Mouse (Mus musculus) fibroblast of lung, adult 2 months (primary cell): ENCODE measurements at regions not wholly inside any gene's neighbourhood (a gene's known extent, or its start where the extent isn't known, plus 50 kb on each side); places are given as distances from the start of the nearest gene placed in this dataset.

Experiments
- DNase-seq: peaks from one replicate; pipeline ENCODE4 v3.0.0-alpha.2; 2011; ENCODE audit warnings: low read depth

DNA sequence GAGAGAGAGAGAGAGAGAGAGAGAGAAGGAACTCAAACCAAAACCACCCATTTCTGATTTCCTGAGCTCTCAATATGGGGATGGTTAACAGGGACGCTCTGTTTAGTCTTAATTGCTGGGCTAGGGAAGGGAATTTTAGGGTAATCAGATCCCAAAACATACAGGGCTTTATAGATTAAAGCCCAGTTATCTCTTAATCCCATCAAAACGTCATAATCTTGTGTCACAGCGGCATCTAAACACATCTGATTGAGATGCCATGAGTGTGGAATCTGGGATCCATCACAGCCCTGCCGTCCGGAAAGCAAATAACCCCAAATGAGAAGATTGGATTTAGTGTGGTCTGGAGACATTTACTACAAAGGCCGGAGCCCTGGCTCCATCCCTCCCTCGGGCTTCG is 527.1 kb upstream of the Tbx3 start:
- DNase-seq, result no peak

DNA sequence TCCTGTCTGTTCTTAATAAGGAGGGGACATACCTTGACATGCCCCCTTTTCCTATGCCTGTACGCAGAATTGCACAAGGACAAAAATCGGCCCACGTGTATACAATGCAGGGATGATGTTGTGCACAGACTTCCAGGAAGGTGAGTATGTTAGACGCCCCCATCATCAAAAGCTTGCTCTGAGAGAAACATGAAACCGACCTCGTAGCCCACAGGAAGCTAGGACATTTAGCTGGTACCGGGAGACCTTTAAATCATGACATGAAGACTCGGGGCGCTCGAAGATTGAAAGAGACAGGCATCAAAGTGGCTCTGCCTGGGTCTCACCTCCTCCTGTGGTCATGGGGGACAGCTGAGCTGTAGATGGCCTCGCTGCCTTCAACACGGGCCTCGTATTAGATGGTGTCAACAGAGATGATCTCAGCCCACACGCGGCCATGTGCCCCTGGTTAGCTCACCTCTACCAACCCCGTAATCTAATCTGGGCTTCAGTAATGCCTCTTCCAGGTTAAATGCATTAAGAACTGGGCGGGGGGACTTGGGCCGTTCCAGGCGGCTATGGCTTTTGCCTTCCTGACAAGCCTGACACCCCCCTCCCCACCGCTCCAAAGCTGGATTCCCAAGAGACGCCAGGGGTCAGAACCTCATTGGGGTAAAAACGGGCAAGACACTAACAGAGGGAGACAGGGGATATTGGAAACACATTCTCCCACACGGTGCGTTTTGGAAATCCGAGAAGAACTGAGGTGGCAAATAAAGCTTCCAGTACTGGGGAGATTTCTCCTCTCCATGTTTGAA is 520.9 kb upstream of the Tbx3 start:
- DNase-seq, result no peak

DNA sequence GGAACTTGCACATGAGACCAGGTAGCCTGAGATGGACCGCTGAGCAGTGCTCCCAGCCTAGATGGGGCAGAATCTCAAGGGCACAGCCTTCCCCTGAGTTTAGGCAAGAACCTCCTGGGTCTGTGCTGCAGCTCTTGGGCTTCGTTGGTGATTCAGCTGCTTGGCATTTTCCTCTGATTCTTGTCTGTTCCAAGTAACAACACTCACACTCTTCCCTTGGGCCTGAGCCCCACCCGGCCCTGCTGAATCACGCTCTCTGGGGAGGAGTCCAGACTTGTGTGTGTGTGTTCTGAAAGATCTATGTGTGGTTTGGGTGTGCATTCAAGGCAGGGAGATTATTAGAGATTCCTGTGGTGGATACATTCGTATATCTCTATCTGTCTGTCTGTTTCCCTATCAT is 517.4 kb upstream of the Tbx3 start:
- DNase-seq, result peak; percentile 79

DNA sequence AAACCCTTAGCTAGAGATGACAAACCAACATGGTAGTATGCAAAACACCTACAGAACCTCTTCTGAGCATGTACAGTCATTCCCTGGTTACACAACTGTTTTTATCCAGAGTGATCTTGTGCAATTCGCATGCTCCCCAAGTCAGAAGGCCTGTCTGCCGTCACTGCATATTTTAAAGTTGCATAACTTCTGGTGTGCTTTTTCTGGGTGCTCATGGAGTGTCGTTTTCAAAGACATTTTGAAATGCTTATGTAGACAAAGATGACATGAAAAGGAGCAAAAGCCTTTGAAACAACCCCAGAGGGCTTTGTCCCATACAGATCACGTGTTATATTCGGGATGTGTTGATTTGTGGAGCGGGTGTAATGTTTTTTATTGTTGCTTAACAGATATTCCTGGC is 513.8 kb upstream of the Tbx3 start:
- peak; percentile 72 for DNase-seq

DNA sequence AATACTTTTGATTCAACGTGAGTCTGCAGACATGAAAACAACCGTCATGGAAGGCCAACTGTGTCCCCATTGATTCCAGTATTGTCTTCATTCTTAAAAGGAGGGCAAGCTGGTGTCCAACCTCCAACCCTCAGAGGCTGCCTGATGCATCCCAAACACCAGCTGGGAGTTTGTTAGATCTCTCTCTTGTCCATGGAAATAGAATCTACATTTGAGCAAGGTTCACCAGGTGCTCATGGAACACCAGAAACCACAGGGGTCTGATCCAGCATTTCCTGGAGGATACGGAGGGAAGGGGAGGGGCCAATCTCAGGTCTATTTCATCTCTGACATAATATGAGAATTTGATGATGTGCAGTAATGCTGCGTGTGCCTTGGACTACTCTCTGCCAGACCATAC is 512.3 kb upstream of the Tbx3 start:
- DNase-seq, result no peak

DNA sequence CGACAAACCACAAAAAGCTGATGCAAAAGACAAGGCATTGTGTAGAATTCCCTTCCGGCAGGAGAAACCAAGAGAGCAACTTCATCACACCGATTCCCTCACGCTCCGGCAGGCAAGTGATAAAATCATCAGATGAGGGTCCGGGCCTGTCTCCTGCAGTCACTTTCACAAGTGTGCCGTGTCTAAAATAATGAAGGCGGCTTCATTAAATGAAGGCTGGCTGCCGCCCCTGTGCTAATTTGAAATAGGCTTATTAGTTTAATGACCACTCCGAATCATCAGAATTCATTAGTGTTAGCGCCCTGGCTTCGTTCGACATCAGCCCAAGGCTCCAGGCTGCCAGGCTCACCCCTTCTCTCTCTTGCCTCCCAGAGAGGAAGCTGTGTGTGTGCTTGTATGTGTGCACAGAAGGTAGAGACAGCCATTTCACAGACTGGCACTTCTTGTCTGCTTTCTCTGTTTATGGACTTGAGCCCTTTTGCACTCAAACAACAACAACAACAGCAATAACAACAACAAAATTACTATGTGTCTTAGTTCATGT is 508.3 kb upstream of the Tbx3 start:
- no peak for DNase-seq

DNA sequence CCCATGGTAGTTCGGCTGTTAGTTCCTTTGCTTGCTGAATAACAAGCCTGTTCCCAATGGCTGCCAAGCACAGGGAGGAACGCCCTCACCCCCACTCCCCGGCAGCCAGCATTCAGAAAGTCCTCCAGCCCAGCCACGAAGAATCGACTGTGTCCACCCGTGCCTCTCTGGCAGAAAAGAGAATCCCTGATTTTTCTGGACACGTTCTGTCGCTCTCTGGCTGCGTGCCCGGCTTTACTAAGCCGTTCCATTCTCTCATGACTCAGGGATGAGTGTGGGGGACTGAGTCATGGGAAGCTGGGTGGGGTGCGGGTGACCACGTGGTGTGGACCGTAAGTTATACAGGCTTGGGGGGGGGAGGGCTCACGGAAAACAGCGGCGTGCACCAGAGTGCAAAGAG is 502.8 kb upstream of the Tbx3 start:
- DNase-seq, result peak; percentile 95

DNA sequence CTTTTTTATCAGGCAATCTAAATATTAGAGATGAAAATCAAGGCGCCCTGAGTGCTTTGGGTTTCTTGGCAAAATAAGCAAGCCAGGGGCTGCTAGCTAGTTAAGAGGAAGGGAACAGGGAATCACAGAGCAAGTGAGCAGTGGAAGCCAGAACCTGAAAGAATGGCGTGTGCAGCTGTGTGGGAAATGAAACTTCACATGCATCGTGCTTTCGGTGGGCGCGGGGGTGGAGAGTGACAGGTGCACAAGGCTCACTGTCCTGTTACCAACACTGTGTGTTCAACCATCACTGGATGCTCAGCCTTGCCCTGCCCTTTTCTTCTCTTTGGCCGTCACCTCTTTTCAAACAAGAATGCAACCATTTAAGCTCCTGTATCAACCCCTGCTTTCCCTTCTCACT is 501.2 kb upstream of the Tbx3 start:
- no peak for DNase-seq

DNA sequence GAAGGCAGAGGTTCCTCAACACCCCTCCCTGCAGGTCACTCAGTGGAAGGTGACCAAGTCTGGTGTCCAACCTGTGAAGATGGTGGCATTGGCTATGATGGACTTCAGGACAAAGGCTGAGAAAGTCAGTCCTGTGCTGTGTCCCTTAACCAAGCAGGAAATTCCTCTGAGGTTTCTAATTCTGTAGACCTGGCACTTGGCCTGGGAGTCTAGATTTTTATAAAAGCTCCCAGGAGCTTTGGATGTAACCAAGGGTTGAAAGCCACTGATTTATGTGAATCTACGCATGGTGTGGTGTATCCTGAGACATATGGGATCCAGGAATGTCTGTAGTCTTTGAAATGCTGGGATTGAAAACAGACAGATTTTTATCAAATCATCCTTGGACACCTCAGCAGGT is 498.8 kb upstream of the Tbx3 start:
- DNase-seq, result no peak

DNA sequence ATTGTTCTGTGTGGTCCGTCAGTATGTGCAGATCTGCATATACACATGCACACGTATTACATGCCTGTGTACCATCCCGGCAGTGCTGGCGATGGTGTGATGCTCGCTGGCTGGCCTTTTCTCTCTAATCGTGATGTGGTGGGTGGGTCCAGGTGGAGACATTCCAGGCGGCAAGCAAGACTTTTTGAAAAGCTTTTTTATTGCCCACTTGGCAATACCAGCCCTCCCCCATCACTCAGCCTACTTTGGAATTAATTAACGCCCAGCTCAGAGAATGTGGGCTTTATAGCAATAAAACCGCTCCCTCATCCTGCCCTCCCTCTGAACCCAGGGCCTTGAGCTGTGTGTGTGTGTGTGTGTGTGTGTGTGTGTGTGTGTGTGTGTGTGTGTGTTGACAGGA is 491.7 kb upstream of the Tbx3 start:
- DNase-seq, result no peak

DNA sequence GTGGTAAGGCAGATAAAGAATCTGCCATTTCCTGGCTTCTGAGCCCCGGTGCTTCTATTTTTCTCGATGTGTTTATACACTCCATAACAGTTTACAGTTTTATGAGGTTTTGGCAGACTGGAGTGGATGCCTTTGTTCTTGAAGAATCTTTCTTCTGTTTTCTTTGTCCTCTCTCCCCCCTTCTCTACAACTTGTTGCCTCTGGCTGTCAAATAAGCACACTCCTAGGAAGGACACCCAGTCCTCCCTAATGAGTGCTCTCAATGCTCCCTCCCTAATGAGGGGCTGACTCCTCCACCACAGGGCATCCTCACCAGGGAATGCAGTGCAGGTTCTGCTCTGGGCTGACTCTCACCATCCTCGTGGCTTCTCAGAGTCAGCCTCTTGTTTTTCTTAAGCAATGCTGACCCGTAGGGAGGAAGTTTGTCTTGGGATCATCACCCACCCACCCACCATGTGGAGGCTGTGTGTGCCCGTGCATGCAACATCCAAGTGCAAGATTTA is 486.9 kb upstream of the Tbx3 start:
- no peak for DNase-seq

DNA sequence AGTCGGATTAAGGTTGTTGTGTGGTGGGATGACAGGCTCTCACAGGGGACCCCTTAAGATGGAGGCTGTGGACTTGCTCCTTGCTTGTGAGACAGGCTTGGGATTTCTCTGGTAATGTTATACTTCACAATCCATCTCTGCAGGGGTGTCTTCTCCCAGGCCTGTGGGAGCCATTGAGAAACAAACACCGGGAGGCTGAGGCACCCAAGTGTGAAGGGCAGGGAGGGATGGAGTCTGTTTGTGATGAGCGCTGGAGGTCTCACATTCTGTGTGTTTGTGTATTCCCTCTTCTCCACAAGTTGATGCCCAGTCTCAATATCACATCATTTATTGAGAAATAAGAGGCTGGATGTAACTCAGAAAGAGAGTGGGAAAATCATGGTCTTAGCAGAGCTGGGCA is 483.9 kb upstream of the Tbx3 start:
- DNase-seq, result no peak

DNA sequence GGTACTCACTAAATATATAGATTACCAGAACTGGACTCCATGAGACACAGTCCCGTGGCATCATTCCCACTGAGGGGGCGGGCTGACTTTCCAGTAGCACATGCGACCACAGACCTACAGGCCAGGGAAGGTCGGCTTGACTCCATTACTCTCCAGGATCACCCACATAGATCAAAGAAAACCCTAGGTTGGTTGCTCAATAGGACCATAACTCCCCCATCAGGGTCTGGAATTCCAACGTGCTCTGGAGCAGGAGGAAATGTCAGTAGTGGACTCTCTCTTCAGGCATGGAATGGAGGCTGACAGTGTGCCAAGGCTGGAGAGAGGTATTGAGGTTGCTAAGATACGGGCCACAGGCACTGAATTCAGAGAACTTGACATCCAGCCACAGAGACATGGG is 482.0 kb upstream of the Tbx3 start:
- no peak for DNase-seq

DNA sequence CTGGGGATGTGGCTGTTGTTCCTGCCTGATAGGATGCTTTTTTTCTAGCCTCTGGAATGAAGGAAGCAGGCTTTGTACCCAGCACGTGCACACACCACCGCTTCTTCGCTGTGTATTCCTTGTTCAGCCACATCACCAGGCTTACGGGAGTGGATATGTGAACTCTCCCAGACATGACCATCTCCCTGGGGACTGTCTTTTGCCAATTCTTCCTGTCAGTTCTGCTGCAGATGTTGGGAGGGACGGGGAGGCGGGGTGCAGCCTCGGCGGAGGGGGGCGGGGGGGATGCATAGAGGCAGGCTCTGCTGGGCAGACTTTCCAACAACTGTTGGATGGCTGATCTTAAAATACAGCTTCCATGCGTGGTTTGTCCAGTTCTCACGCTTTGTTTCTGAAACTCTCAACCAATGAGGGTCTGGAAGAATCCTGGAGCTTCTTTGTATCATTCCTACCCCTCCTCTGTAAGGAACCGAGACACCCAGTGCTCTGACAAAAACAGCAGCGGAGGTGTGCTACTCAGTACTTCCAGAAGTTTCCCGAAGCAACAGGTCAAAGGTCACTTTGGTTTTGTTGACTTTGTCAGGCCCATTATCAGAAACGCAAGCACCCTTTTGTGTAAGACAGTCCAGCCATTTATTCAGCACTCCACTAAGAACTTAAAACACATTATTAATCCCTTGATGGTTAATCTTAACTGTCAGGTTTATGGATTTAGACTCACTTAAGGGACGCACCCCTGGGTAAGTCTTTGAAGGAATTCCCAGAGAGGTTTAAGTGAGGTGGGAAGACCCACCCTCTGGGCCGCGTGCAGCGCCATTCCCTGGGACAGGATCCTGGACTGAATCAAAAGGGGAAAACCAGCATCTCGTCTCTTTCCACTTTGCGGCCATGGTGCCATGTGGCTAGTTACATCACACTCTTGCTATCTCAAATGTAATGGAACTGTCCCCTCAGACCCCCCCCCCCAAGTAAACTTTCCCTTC is 476.5 kb upstream of the Tbx3 start:
- DNase-seq, result no peak

DNA sequence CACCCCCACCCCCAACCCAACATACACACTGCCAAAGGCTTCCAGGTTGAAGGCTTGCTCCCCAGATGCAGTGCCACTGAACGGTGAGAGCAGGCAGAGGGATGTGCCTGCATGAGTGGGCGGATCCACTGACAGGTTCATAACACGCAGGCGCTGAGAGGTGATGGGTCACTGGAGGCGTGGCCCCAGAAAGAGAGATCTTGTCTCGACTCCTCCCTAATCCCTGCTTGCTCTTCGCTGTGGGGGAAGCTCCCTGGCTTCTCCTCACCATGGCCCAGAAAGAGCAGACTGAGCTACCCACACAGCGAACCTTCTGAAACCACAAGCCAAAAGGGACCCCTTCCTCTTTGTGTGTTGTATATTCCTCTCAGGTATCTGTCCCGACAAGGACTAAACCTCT is 470.6 kb upstream of the Tbx3 start:
- DNase-seq, result no peak

DNA sequence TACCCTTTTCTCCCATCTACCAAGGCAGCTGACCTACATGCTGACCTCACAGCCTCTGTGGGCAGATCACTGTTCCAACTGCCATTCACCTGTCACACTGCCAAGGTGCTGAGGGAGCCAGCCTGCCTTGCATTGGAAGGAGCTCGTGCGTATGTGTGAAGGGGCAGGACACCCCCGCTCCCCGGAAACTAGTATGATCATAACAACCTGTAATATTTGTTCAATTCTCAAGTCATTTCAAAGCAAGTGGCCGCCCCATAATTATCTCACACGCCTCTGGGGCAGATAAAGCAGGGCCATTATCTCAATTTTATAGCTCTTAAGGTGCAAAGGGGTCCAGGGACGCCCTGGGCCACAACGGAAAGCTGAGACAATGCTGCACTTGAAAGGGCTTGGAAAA is 469.2 kb upstream of the Tbx3 start:
- DNase-seq, result no peak

DNA sequence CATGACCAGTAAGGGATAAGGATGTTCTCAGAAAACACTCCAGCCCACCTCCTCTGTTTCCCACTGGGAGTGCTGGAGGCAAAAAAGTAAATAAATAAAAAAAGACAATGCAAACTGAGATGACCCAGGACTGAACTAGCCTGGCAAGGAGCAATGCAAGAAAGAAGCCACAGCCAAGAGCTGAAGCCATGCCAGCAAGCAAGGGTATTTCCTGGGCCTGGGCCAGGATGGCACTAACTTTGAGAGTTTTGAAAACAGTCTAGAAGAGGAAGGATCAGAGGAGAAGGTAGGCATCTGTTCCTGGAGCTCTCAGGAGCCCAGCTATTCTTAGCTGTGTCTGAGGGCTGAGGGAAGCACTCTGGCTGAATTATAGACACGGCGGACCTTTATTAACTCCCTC is 465.7 kb upstream of the Tbx3 start:
- DNase-seq, result no peak

DNA sequence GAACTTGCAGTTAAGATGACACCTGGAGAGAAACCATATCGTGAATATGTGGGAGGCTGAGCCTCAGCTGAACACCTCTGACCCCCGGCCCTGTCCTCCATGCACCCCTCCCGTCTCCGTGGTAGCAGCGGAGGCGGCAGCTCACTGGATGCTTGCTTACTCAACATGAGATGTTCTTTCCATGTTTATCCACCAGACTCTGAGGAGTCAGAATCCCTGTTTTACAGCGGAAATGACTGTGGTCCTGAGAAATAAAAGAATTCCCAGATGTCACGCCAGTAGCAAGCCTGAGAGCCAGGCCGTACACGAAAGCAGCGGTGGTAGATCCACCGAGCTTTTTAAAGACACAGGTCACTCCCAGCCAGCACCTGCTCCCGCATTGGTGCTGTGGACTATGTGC is 462.4 kb upstream of the Tbx3 start:
- DNase-seq, result no peak

DNA sequence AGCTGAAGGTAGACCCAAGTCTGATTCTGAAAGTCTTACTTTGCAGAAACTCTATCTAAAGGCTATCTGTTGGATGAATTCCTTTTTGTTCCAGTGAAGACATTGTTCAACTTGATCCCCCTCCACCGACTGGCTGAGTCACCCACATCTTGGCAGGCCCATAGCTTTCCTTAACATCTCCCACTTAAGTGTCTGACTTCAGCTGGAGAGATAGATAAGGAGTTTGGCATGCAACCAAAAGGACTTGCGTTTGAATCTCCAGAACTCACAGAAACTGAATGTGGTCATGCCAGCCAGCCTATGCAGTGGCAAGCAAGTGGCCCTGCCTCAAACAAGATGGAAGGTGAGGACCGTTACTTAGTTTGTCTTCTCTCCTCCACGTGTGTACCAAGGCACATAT is 457.3 kb upstream of the Tbx3 start:
- no peak for DNase-seq

DNA sequence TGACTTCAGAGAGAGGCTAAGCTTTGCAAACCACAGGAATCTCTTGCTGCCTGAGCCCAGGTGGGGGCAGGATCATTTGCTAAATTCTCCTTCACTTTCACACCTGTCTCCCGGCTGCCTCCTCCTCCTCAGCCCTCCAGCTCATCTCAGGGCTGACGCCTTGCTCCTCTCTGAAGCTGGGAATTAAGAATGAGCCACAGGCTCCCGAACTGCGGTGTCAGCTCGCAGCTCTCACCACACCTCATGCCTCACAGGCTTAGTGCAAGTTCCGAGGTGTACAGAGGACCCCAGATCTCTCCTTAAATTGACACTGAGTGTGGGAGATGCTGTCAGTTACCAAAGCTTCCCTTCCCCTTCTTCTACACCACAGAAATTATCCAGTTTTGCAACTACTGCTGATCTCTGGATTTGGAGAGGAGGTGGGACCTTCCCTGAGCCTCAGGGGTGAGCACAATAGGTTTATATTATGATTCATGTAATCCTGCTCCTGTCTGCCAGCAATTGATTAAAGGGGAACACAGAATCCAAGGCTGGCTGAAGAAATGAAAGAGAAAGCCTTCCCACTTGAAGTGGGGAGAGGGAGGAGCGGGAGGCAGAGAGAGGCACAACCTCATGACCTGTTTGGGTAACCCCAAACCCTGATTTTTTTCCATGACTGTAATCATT is 456.6 kb upstream of the Tbx3 start:
- no peak for DNase-seq

DNA sequence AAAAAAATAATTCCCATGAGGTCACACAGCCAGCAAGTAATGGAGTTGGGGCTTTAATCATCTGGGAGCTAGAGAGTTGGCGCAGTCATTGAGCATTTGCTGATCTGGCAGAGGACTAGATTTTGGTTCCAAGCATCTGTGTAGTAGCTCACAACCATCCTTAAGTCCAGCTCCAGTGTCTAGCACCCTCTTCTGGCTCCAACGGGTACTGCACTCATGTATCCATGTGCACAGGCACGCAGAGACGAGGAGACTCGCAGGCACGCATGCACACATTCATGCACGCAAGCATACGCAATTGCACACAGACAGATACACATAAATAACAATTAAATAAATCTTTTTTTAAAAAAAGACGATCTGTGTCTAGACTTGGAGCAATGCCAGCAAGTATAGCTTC is 455.5 kb upstream of the Tbx3 start:
- no peak for DNase-seq

DNA sequence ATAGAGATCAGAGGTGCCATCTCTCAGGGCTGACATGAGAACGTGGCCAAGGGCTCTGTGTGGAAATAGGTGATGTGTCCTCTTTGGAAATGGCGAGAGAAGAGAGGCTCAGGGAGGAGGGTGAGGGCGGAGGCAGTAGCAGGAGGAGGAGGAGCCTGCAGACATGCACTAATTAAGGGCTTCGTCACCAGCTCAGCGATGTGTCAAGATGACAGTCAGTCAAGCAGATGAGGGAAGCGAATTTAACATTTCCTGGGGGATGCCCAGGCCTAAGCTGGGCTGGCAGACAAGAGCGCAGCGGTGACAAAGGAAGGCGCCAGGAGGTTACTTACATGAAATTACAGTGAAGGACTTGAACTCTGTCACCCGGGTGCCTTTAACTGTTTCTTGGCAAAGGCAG is 455.1 kb upstream of the Tbx3 start:
- DNase-seq, result no peak
